Mouse (Mus musculus) thymus, adult 2 months (tissue): ENCODE data around the gene Pram1.

ENCODE experiments used
- CTCF ChIP-seq: fragments of 200-500 bp; IDR thresholded peaks from 2 replicates; pipeline ENCODE4 v1.5.1; 2012; ENCODE audit warnings: mild to moderate bottlenecking, control low read depth, low read length, moderate library complexity, borderline replicate concordance; ENCODE audit not compliant: control insufficient read depth, poor library complexity, insufficient read depth; ENCODE audit errors: extremely low read depth
- POLR2A ChIP-seq: fragments of 200-500 bp; IDR thresholded peaks from 2 replicates; pipeline ENCODE4 v1.6.1; 2012; ENCODE audit warnings: mild to moderate bottlenecking, low read length, control low read depth, moderate library complexity; ENCODE audit not compliant: control insufficient read depth, poor library complexity, insufficient read depth; ENCODE audit errors: extremely low read depth

DNA sequence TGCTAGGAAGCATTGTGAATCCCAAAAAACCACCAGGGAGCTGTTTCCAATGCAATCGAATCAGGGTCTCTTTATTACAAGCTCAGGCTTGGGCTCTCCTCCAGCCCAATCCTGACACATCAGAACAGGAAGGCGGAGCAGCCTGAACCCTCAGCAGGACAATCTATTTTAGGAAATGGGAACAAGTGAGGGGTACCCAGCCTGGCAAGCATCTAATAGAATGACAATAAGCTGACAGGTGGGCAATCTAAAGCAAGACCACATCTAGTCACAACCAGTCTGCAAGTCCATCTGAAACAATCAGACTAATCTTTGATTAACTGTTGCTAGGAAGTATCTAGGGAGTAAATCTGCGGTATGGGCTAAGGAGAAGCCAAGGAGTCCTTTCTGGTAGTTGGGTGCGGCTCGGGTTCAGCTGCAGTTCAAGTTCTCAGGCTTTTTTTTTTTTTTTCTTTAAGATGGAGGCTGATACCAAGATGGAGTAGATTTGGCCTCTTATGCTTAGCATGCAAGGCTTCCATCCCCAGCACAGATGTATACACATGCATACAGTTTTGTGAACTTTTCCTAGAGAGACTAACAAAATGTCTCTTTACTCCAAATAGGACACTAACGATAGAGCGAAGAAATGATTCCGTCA, 37.9 kb upstream of the Pram1 start:
- TF ChIP-seq CTCF (no peak), POLR2A (no peak)
